Mouse (Mus musculus): ENCODE data around the gene Kif3c.

DNA sequence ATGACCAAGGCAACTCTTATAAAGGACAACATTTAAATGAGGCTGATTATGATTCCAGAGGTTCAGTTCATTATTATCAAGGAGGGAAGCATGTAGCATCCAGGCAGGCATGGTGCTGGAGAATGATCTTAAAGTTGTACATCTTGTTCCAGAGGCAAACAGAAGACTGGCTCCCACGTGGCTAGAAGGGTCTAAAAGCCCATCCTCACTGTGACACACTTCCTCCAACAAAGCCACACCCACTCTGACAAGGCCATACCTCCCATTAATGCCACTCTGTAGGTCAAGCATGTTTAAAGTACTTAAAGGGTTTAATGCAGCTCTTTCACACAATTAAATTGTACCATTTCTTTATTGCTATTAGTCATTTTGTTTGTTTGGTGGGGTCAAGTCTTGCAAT, 68.8 kb downstream of the Kif3c start:
- TF ChIP-seq GATA1 (IDR thresholded peaks at IDR 0.05; ENCODE audit: low read depth, low read length) (no peak), RAD21 (IDR thresholded peaks at IDR 0.05; ENCODE audit: low read depth, low read length) (no peak), USF1 (IDR thresholded peaks at IDR 0.05; ENCODE audit: low read depth, low read length) (no peak), UBTF (IDR thresholded peaks at IDR 0.05; ENCODE audit: borderline replicate concordance, insufficient read depth, low read depth, low read length) (no peak), CHD2 (IDR thresholded peaks at IDR 0.05; ENCODE audit: low read length) (no peak), CTCF (IDR thresholded peaks at IDR 0.05 in 2 of 3, conservative IDR thresholded peaks at IDR 0.05 in 1 of 3; ENCODE audit: control insufficient read depth in 1 of 3, insufficient read depth in 1 of 3, low read depth in 2 of 3, low read length in 3 of 3, poor library complexity in 1 of 3, severe bottlenecking in 1 of 3) (no peak)
